Mouse (Mus musculus): Measurements from ENCODE around the gene Dach1. TPM values are rescaled to one million over a fixed set of nuclear protein-coding genes. Genes with fewer than 3 reads are reported as not detected.

Gene Dach1
- total and polyA plus RNA-seq, 3 experiments = not detected

DNA sequence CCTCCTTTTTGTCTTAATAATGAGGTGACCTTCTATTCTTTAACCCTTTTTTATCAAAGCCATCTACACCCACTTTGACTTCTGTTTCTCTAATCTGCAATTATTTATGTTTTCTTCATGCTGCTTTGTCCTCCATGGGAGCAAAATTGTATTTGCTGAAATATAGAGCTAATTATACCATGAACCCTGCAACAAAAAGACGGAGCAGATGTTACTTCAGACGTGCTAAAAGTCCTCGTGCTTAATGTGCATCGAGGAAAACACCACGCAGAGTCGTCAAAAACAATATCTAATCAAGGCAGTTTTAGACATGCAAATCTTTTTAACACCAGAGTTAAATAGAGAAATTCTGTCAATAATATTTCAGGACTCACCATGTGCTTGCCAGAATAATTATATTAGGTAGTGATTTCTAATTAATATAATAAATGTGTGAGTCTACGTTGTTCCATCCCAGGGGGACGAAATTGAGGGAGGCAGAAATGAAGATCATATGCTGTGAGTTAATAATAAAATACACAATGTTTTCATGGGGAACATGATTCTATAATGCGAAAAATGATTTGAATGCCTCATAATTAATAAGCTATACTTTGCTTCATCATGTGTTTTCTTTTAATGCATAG is 224.8 kb downstream of the Dach1 start:
- no peak overlapping the region for H3K9ac ChIP-seq (ENCODE audit: insufficient read depth, low read depth)
- H3K4me1 ChIP-seq (ENCODE audit: control insufficient read depth in 1 of 2, insufficient read depth in 2 of 2) = no peaks in the 10 kb centered on the region
- no peaks in the 10 kb centered on the region for H3K36me3 ChIP-seq (replicated peaks in 1 of 2; ENCODE audit: control insufficient read depth in 1 of 2, insufficient read depth in 1 of 2, low read length in 1 of 2)
- in situ Hi-C loops (cut with MboI; ENCODE audit: low pct_ligation_motif_present, low pct_unique_long_range_greater_than_20kb, low sequenced_read_pairs) (no loop called here), dilution Hi-C loops (cut with MboI; ENCODE audit: extremely low pct_ligation_motif_present, extremely low pct_unique_long_range_greater_than_20kb, low sequenced_read_pairs) (no loop called here)
- H3K4me2 ChIP-seq (ENCODE audit: insufficient read depth, low read depth, poor library complexity, severe bottlenecking) = no peak overlapping the region
- H3K9me3 ChIP-seq (replicated peaks; ENCODE audit: low read length) = peaks cover 17% of the 10 kb centered on the region
- no peak overlapping the region for H3K4me3 ChIP-seq (replicated peaks in 1 of 3; ENCODE audit: low read depth in 2 of 3, low read length in 2 of 3, poor library complexity in 1 of 3)
- no peak for DNase-seq (ENCODE audit: extremely low read depth)
- TF ChIP-seq HCFC1 (IDR thresholded peaks at IDR 0.05; ENCODE audit: low read depth, low read length) (no peak), MEF2A (IDR thresholded peaks at IDR 0.05; ENCODE audit: borderline replicate concordance, low read depth, low read length) (no peak), TBP (conservative IDR thresholded peaks at IDR 0.05; ENCODE audit: low read depth, low read length) (no peak), ZKSCAN1 (IDR thresholded peaks at IDR 0.05; ENCODE audit: borderline replicate concordance, low read depth, low read length) (no peak), MAZ (IDR thresholded peaks at IDR 0.05; ENCODE audit: low read depth, low read length) (no peak), ZC3H11A (IDR thresholded peaks at IDR 0.05; ENCODE audit: low read depth, low read length) (no peak), CTCF (conservative IDR thresholded peaks at IDR 0.05 in 1 of 2, IDR thresholded peaks at IDR 0.05 in 1 of 2; ENCODE audit: low read depth in 2 of 2, low read length in 2 of 2) (no peak), ZNF384 (IDR thresholded peaks at IDR 0.05; ENCODE audit: low read depth, low read length) (no peak), E2F4 (IDR thresholded peaks at IDR 0.05; ENCODE audit: insufficient replicate concordance, low read depth, low read length) (no peak), NRF1 (IDR thresholded peaks at IDR 0.05; ENCODE audit: low read depth, low read length) (no peak), RAD21 (IDR thresholded peaks at IDR 0.05; ENCODE audit: low read depth, low read length) (no peak), KAT2A (IDR thresholded peaks at IDR 0.05; ENCODE audit: insufficient replicate concordance, low read length) (no peak), GABPA (IDR thresholded peaks at IDR 0.05; ENCODE audit: insufficient replicate concordance, low read depth, low read length) (no peak)
- H3K27ac ChIP-seq (ENCODE audit: insufficient read depth, low read depth) = no peak overlapping the region
- no peaks in the 10 kb centered on the region for H3K79me2 ChIP-seq (replicated peaks; ENCODE audit: control insufficient read depth, extremely low read depth, insufficient read depth, poor library complexity, severe bottlenecking)
- no peaks in the 10 kb centered on the region for H3K27me3 ChIP-seq (replicated peaks)

DNA sequence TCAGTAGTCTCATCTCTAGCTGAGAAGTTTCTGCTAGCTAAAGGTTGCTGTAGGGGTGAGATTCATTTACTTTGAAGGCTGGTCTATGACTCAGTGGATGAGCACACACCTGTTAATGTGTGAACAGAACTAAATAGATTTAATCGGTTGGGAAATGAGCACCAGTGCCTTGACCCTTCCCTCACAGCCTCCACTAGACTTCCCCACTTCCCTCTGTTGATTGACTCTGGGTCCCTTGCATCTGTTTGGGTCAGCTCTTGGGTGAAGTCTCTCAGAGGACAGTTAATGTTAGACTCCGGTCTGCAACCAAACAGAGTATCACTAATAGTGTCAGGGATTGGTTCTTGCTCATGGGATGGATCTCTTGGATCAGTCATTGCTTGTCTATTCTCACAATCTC is 227.2 kb downstream of the Dach1 start:
- DNase-seq (ENCODE audit: extremely low read depth) = no peak
- no peak overlapping the region for H3K9ac ChIP-seq (ENCODE audit: insufficient read depth, low read depth)
- no peaks in the 10 kb centered on the region for H3K36me3 ChIP-seq (replicated peaks in 1 of 2; ENCODE audit: control insufficient read depth in 1 of 2, insufficient read depth in 1 of 2, low read length in 1 of 2)
- TF ChIP-seq JUN (IDR thresholded peaks at IDR 0.05; ENCODE audit: insufficient read depth, low read depth, low read length) = no peak
- TF ChIP-seq TCF12 (IDR thresholded peaks at IDR 0.05; ENCODE audit: low read depth, low read length) = no peak
- TF ChIP-seq USF1 (IDR thresholded peaks at IDR 0.05; ENCODE audit: low read depth, low read length) = no peak
- no peak for TF ChIP-seq MAZ (IDR thresholded peaks at IDR 0.05; ENCODE audit: low read depth, low read length)
- TF ChIP-seq MEF2A (IDR thresholded peaks at IDR 0.05; ENCODE audit: borderline replicate concordance, low read depth, low read length) = no peak
- TF ChIP-seq MXI1 (IDR thresholded peaks at IDR 0.05; ENCODE audit: low read depth, low read length) = no peak
- in situ Hi-C loops (cut with MboI; ENCODE audit: low pct_ligation_motif_present, low pct_unique_long_range_greater_than_20kb, low sequenced_read_pairs) = no loop called here
- no peaks in the 10 kb centered on the region for H3K27me3 ChIP-seq (replicated peaks)
- peaks cover 19% of the 10 kb centered on the region for H3K9me3 ChIP-seq (replicated peaks; ENCODE audit: low read length)
- no peak overlapping the region for H3K27ac ChIP-seq (ENCODE audit: insufficient read depth, low read depth)
- H3K4me3 ChIP-seq (replicated peaks in 1 of 3; ENCODE audit: low read depth in 2 of 3, low read length in 2 of 3, poor library complexity in 1 of 3) = no peak overlapping the region
- H3K4me2 ChIP-seq (ENCODE audit: insufficient read depth, low read depth, poor library complexity, severe bottlenecking) = no peak overlapping the region
- dilution Hi-C loops (cut with MboI; ENCODE audit: extremely low pct_ligation_motif_present, extremely low pct_unique_long_range_greater_than_20kb, low sequenced_read_pairs) = no loop called here
- no peaks in the 10 kb centered on the region for H3K4me1 ChIP-seq (ENCODE audit: control insufficient read depth in 1 of 2, insufficient read depth in 2 of 2)
- no peaks in the 10 kb centered on the region for H3K79me2 ChIP-seq (replicated peaks; ENCODE audit: control insufficient read depth, extremely low read depth, insufficient read depth, poor library complexity, severe bottlenecking)
